Mouse (Mus musculus) hindbrain, embryonic 15.5 days (tissue): ENCODE measurements at regions not wholly inside any gene's neighbourhood (a gene's known extent, or its start where the extent isn't known, plus 50 kb on each side); places are given as distances from the start of the nearest gene placed in this dataset.
A peak's percentile ranks its signal among the peaks of the same experiment; 100 is the strongest.

Experiments used
- ATAC-seq: fragments of 200-750 bp; cut with Nextera tagmentation; 2 replicates; pipeline ENCODE4 v1.8.0; 2017; ENCODE audit warnings: low read depth, moderate number of reproducible peaks, moderate TSS enrichment; ENCODE audit not compliant: low FRiP score
- H3K27ac ChIP-seq: fragments of 300-500 bp; sonication (generic); replicated peaks from 2 replicates; pipeline ENCODE4 v1.5.1; 2015; ENCODE audit warnings: mild to moderate bottlenecking, inconsistent platforms
- H3K27me3 ChIP-seq: fragments of 300-500 bp; sonication (generic); 2 replicates; pipeline ENCODE4 v1.6.1; 2015; ENCODE audit warnings: control low read depth, inconsistent platforms
- H3K36me3 ChIP-seq: fragments of 300-500 bp; sonication (generic); 2 replicates; pipeline ENCODE4 v1.6.1; 2015; ENCODE audit warnings: control low read depth, inconsistent platforms
- H3K4me1 ChIP-seq: fragments of 300-500 bp; sonication (generic); replicated peaks from 2 replicates; pipeline ENCODE4 v1.6.1; 2015; ENCODE audit warnings: control low read depth, inconsistent platforms
- H3K4me2 ChIP-seq: fragments of 300-500 bp; sonication (generic); 2 replicates; pipeline ENCODE4 v1.6.1; 2015; ENCODE audit warnings: moderate library complexity, mild to moderate bottlenecking, inconsistent platforms
- H3K4me3 ChIP-seq: fragments of 300-500 bp; sonication (generic); 2 replicates; pipeline ENCODE4 v1.5.1; 2015; ENCODE audit warnings: mild to moderate bottlenecking, inconsistent platforms
- H3K9ac ChIP-seq: fragments of 300-500 bp; sonication (generic); 2 replicates; pipeline ENCODE4 v1.6.1; 2015; ENCODE audit warnings: inconsistent platforms
- H3K9me3 ChIP-seq: fragments of 300-500 bp; sonication (generic); 2 replicates; pipeline ENCODE4 v1.6.1; 2016; ENCODE audit warnings: control low read depth, inconsistent platforms
- WGBS: fragments of 180-500 bp; shearing (Covaris S2); methylation state at CpG from one replicate; pipeline ENCODE4 v1.1.7; 2015; 5-methylcytosine and 5-hydroxymethylcytosine counted together

DNA sequence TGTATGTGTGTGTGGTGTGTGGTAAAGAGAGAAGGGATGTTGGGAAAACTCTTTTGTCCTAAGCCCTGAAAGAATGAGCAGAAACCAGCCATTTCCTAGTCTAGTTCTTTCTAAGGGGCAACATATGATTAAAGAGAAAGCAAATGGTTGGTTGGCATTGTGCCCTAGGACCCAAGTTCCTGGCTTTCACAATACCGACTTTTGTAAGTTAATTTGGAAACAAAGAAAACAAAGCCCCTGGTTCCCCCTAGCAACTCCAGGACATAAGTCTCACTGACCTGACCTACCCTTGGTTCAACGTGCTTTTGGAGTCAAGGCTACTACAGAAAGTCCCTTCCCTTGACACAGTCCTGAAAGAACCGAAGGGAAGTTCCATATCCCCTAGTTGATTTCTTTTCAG is 220.1 kb upstream of the Ppp2r3a start:
- H3K4me2 ChIP-seq: no peak overlapping the region
- no peak for ATAC-seq
- WGBS: 10% methylated on average over 3 of the region's 3 CpGs

DNA sequence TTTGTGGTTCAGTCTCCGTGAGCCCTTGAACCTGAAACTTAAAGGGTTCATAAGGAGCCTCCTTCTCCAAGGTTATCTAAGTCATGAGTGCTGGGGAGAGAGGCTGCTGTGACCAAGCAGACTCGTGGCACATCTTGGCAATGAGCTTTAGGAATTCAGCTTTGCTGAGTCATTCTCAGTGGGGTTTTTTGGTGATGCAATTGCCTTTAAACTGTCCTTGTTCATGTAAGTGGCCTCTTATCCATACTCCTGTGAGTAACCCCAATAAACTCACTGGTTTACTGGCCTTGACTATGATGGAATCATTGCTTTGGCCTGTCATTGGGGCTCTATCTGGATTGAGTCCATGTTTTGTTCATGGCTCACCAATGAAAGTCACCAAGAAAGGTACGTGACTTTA is 218.2 kb upstream of the Ppp2r3a start:
- no peak overlapping the region for H3K4me2 ChIP-seq
- ATAC-seq: no peak
- H3K4me3 ChIP-seq: no peak overlapping the region

More for the DNA sequence above, 220.1 kb upstream of the Ppp2r3a start:
- Histone ChIP-seq H3K4me3 (no peak overlapping the region), H3K36me3 (no peaks in the 10 kb centered on the region), H3K27me3 (no peaks in the 10 kb centered on the region), H3K9ac (no peak overlapping the region), H3K4me1 (peaks cover 20% of the 10 kb centered on the region), H3K27ac (peak overlapping the region; percentile 78), H3K9me3 (no peaks in the 10 kb centered on the region)

DNA sequence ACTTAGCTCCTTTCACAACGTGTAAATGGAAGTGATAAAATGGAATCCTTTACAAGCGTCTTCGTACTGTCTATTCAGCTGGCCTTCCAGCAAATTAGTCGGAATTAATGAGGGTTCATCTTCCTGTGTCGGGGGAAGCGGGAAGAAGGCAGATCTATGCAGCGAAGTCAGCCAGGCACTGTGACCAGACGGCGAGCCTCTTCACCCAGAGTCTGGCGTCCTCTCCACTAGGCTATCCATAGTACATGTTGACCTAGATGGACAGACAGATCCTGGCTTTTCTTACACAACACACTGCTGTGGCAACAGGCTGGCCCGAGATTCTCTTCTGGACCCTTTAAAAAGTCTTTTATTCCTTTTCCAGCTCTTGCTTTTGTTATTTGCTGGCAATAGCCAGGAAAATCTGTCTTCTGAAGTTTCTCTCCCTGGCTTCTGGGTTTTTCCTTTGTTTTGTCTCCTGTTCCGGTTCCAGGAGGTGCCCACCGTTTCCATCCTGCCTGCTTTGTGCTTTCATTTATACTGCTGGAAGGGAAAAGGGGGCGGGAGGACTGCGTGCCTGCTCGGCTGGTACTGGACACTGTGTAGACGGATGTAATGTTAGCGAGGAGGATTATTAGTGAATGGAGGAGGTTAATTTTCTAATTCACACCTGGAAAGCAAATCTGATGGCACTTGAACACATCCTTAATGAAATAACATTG is 213.3 kb upstream of the Ppp2r3a start:
- ATAC-seq: no peak
- H3K4me2 ChIP-seq: peak overlapping the region; percentile 1; the same call in 1 of the 2 replicates
- no peak overlapping the region for H3K27ac ChIP-seq

More for the DNA sequence above, 218.2 kb upstream of the Ppp2r3a start:
- peaks cover 20% of the 10 kb centered on the region for H3K4me1 ChIP-seq
- no peaks in the 10 kb centered on the region for H3K9me3 ChIP-seq
- H3K27ac ChIP-seq: no peak overlapping the region
- no peaks in the 10 kb centered on the region for H3K27me3 ChIP-seq
- WGBS: 86% methylated on average over 3 of the region's 3 CpGs
- no peaks in the 10 kb centered on the region for H3K36me3 ChIP-seq
- H3K9ac ChIP-seq: no peak overlapping the region

DNA sequence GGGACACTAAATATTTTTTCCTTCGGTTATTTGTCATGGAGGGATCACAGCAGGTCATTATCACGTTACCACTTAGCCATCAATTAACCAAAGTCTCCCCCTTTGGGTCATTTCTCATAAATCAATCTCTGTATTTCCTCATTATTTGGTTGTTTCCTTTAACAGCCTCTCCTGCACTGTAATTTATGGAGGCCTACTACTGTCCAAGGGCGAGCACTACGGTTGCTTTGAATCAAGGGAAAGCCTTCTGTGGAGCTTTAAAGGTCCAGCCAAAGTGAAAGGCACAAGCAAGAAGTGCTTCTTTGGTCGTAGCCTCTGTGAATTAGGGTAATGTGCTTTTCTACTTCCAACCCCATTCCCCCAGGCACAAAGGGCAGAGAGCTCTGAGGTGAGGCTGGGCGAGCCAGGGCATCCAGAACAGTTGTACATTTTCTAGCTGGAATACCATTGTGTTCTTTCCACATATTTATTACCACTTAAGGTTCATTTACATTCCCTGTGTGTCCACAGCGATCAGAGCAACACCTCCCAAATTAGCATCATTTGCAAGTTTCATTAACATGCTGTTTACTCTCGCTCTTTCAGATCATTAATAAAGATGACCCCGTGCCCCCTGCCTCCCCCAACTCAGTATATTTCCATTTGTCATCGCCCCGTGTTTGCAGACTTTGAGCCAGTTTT is 207.5 kb upstream of the Ppp2r3a start:
- no peak overlapping the region for H3K9ac ChIP-seq
- no peak overlapping the region for H3K4me3 ChIP-seq
- no peak overlapping the region for H3K4me2 ChIP-seq
- peaks cover 13% of the 10 kb centered on the region; the same call in 1 of the 2 replicates for H3K4me1 ChIP-seq
- H3K9me3 ChIP-seq: no peaks in the 10 kb centered on the region
- ATAC-seq: no peak
- no peak overlapping the region for H3K27ac ChIP-seq
- H3K36me3 ChIP-seq: no peaks in the 10 kb centered on the region
- no peaks in the 10 kb centered on the region for H3K27me3 ChIP-seq
- WGBS: 47% methylated on average over 11 of the region's 11 CpGs

More for the DNA sequence above, 213.3 kb upstream of the Ppp2r3a start:
- Histone ChIP-seq H3K9me3 (no peaks in the 10 kb centered on the region), H3K9ac (no peak overlapping the region), H3K4me3 (no peak overlapping the region), H3K27me3 (no peaks in the 10 kb centered on the region), H3K36me3 (no peaks in the 10 kb centered on the region), H3K4me1 (peaks cover under 1% of the 10 kb centered on the region; the same call in 1 of the 2 replicates)
- WGBS: 38% methylated on average over 18 of the region's 18 CpGs

DNA sequence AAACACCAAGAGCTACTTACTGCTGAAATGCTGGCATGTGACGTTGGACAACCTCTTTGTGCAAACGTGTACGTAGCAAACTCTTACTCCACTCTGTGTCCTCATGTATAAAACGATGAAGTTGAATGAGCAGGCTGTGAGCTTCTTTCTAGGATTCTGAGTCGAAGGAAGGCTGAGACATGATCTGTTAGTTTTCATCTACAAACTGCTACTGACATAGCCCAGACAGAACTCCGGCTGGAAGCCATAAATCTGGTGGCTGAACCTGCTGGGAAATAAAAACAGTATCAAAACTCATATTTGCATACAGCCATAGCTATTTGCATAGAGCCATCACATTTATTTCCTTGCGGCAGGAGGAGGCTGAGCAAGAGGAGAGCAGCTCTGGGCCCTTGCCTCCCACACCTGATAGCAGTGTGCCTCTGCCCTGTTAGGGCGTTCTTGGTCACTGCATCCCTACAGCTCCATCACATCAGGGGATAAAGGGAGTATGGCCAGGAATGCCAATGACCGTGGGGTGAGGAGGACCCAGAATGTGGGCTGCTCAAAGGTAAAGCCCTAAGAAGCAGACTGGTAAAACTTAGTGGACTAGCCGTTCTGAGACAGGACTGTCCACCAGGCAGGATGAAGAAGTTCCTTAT is 206.8 kb upstream of the Ppp2r3a start:
- no peak for ATAC-seq
- no peak overlapping the region for H3K27ac ChIP-seq
- no peak overlapping the region for H3K4me2 ChIP-seq
- no peaks in the 10 kb centered on the region for H3K27me3 ChIP-seq
- no peak overlapping the region for H3K4me3 ChIP-seq
- no peaks in the 10 kb centered on the region for H3K9me3 ChIP-seq
- H3K9ac ChIP-seq: no peak overlapping the region
- H3K4me1 ChIP-seq: peaks cover 13% of the 10 kb centered on the region; the same call in 1 of the 2 replicates
- 72% methylated on average over 10 of the region's 10 CpGs for WGBS
- H3K36me3 ChIP-seq: no peaks in the 10 kb centered on the region

DNA sequence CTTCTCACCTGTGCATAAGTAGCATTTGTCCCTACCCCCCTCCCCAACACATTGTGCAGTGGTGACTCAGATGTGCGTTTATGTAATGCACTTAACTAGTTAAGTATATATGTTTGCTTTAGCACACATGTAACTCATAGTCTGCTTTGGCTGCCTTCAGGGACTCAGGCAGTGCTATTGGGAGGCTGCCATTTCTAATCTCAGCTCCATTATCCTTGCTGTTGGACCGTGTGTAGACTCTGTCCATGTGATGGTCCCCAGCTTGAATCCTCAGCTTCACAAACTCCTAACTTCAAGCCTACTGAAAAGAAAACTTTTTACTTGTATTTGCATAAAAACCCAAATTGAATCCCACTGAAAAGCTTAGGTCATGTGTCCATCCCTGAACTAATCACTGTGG is 194.7 kb upstream of the Ppp2r3a start:
- H3K27me3 ChIP-seq: no peaks in the 10 kb centered on the region
- no peaks in the 10 kb centered on the region for H3K9me3 ChIP-seq
- no peaks in the 10 kb centered on the region for H3K36me3 ChIP-seq
- H3K4me3 ChIP-seq: no peak overlapping the region
- no peak overlapping the region for H3K9ac ChIP-seq
- no peaks in the 10 kb centered on the region for H3K4me1 ChIP-seq
- no peak overlapping the region for H3K4me2 ChIP-seq
- no peak for ATAC-seq
- WGBS: 92% methylated on average over 2 of the region's 2 CpGs
- H3K27ac ChIP-seq: no peak overlapping the region

DNA sequence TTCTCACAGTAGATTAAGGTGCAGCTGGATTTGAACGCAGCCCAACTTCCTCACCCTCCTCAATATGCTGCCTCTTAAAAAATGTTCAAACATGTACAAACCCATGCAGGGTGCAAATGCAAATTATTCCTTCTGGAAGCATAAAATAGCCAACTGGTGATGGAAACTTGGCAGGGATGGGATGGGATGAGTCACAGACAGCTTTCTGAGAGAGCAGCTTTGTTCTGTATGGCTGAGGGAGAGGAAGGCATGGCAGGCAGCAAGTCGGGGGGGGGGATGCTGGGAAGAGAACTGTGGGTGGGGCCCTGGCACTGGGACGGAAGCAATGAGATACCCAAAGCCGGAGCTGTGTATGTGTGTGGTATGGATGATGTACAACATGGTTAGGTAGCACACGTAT is 194.2 kb upstream of the Ppp2r3a start:
- Histone ChIP-seq H3K4me1 (no peaks in the 10 kb centered on the region), H3K36me3 (no peaks in the 10 kb centered on the region), H3K27me3 (no peaks in the 10 kb centered on the region), H3K9ac (no peak overlapping the region), H3K4me2 (no peak overlapping the region), H3K27ac (no peak overlapping the region), H3K4me3 (no peak overlapping the region), H3K9me3 (no peaks in the 10 kb centered on the region)
- WGBS: 76% methylated on average over 5 of the region's 5 CpGs
- no peak for ATAC-seq

DNA sequence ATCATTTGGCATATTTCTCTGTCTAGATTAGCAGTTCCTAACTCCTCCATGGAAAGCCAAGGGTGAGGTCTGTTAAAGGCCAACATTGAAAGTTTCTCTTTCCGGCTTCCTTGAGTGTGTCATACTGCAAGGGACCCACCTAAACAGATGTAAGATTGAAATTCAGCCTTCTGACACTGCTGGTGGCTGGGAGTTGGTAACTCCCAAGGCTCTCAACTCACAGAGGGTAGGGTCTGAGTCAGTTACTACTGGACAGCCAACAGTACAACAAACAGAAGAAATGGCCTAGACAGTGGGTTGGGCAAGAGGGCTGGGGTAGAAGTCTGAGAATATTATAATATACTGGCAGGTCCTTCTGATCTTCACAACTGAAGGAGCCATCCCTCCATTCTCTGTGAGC is 193.7 kb upstream of the Ppp2r3a start:
- no peak overlapping the region for H3K4me3 ChIP-seq
- H3K4me2 ChIP-seq: no peak overlapping the region
- 92% methylated on average over 1 of the region's 1 CpGs for WGBS
- H3K27ac ChIP-seq: no peak overlapping the region
- H3K9ac ChIP-seq: no peak overlapping the region
- no peaks in the 10 kb centered on the region for H3K36me3 ChIP-seq
- ATAC-seq: no peak
- H3K4me1 ChIP-seq: no peaks in the 10 kb centered on the region
- H3K9me3 ChIP-seq: no peaks in the 10 kb centered on the region
- no peaks in the 10 kb centered on the region for H3K27me3 ChIP-seq

DNA sequence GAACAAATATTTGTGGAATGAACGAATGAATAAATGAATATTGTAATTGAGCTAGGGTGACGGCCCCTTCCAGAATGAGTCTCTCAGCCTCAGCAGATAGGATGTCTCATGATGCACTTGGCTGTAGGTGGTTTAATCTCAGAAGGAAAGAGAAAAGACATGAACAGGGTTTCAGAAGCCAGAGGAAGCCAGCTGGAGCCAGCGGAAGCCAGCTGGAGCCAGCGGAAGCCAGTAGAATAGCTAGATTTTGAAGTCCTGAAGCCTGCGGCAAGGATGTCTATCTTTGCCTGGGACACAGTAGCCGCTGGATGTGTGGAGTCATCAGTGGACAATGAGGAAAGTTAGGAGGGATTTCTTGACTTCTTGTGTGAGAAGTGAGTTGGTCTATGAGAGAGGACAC is 188.3 kb upstream of the Ppp2r3a start:
- WGBS: 82% methylated on average over 6 of the region's 6 CpGs
- Histone ChIP-seq H3K4me1 (no peaks in the 10 kb centered on the region), H3K9me3 (no peaks in the 10 kb centered on the region), H3K36me3 (no peaks in the 10 kb centered on the region), H3K4me2 (no peak overlapping the region), H3K27ac (no peak overlapping the region), H3K4me3 (no peak overlapping the region), H3K27me3 (no peaks in the 10 kb centered on the region), H3K9ac (no peak overlapping the region)
- ATAC-seq: no peak

DNA sequence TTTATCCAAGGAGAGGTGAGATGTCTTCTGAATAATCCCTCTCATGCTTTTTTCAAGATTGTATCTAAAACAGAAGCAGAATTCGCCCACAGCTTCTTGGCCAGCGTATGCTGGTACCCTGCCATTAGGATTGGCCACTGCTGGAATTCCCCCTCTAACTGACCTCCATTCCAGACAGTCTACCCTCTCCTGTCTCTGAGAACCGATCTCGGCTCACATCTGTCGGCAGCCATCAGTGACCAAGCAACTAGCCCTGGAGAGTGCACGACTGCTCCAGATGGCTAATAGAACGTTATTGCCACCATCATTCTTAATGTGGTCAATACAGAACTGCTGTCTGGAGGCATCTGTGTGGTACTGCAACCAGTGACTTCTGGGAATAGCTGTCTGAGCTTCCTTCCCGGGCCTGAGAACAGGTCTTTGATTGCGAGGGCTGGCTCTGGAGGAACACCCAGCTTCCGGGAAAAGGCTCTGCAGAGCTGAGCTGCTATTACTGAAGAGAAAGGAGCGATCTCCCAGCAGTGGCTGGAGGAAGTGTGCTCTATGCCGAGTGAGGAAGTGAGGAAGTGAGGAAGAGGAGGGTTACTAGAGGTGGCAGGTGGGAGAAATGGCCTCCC is 187.1 kb upstream of the Ppp2r3a start:
- H3K27ac ChIP-seq: no peak overlapping the region
- H3K4me3 ChIP-seq: no peak overlapping the region
- H3K4me1 ChIP-seq: no peaks in the 10 kb centered on the region
- no peak overlapping the region for H3K9ac ChIP-seq
- H3K36me3 ChIP-seq: no peaks in the 10 kb centered on the region
- no peak overlapping the region for H3K4me2 ChIP-seq
- no peaks in the 10 kb centered on the region for H3K9me3 ChIP-seq
- 60% methylated on average over 12 of the region's 12 CpGs for WGBS
- no peak; the same call in 1 of the 2 replicates for ATAC-seq
- no peaks in the 10 kb centered on the region for H3K27me3 ChIP-seq

DNA sequence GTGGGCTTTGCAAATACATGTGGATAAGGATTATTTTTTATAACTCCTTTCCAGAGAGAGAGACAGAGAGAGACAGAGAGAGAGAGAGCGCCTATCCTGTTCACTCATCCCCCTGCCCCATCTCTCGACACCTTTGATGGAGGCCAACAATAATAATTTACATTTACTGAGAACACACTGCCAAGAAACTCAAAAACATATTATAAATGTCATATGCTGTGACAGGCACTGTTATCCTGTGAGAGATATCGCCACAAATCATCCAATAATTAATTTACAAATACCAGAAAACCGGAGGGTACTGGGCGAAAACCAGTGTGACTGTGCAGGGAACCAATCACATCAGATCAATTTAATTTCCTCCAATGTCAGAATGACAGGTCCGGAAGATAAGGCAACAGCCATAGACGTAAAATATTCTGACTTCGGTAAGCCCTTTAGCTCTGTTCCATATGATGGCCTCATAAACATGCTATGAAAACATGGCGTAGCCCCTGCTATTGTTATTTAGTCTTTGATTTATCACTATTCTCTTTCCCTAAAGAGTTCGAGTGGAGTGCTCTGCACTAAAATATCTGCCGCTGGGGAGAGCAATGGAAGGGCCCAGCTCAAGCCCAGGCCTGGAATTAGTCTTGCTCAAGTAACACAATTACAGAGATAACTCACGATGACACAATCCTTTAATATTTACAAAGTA is 173.5 kb upstream of the Ppp2r3a start:
- no peaks in the 10 kb centered on the region for H3K27me3 ChIP-seq
- no peak for ATAC-seq
- peaks cover 7% of the 10 kb centered on the region; the same call in 1 of the 2 replicates for H3K4me1 ChIP-seq
- no peaks in the 10 kb centered on the region for H3K36me3 ChIP-seq
- no peak overlapping the region for H3K4me2 ChIP-seq
- WGBS: 56% methylated on average over 12 of the region's 12 CpGs
- no peak overlapping the region for H3K9ac ChIP-seq
- H3K4me3 ChIP-seq: no peak overlapping the region
- H3K27ac ChIP-seq: no peak overlapping the region
- no peaks in the 10 kb centered on the region for H3K9me3 ChIP-seq
